Mouse (Mus musculus) olfactory bulb, adult 2 months (tissue): ENCODE results near the gene Dgcr8.

Experiments used
- CTCF ChIP-seq: fragments of 200-500 bp; IDR thresholded peaks from 2 replicates; pipeline ENCODE4 v1.5.1; 2012; ENCODE audit warnings: low read depth, mild to moderate bottlenecking, low read length, moderate library complexity; ENCODE audit not compliant: insufficient read depth
- POLR2A ChIP-seq: fragments of 200-500 bp; IDR thresholded peaks from 2 replicates; pipeline ENCODE4 v1.6.1; 2012; ENCODE audit warnings: mild to moderate bottlenecking, low read depth, low read length, moderate library complexity; ENCODE audit not compliant: insufficient read depth

- no peak for TF ChIP-seq CTCF
- TF ChIP-seq POLR2A: no peak
Observed at GRCm38 (mm10) chr16:18231047-18231446, 58.0 kb downstream of the Dgcr8 start.
